Comparison of ENCODE assay signal across 9 mouse cellular contexts in genomic region chr11:88999723-89000526, GRCm38 (mm10). TPM values are rescaled to one million over a fixed set of nuclear protein-coding genes. Genes with fewer than 3 reads are reported as not detected.
A peak's percentile ranks its signal among the peaks of the same experiment; 100 is the strongest.
DNase-seq lines count a peak whose midpoint lies in the region; ATAC-seq lines count a peak whose summit lies in the region.
"Had no signal": no experiment of that assay in that cellular context is flagged by ENCODE, and none has a peak within 500 bp of the region (broad histone marks: within the 10 kb centered on the region; RNA-seq: fewer than 3 reads in every experiment).

No protein-coding gene starts in this region.

- no peaks in the 10 kb centered on the region for H3K36me3 ChIP-seq in forebrain, embryonic 11.5 days (ENCODE audit: control insufficient read depth, insufficient read depth, low read length)
- H3K36me3 ChIP-seq in kidney, embryonic 16.5 days (ENCODE audit: insufficient read depth, low read length) = no peaks in the 10 kb centered on the region
- no peaks in the 10 kb centered on the region for H3K36me3 ChIP-seq in midbrain, embryonic 16.5 days (ENCODE audit: control insufficient read depth, insufficient read depth, low read length)

- peaks cover 22% of the 10 kb centered on the region for H3K27me3 ChIP-seq in forebrain, embryonic 11.5 days (ENCODE audit: control insufficient read depth, insufficient read depth, low read length)
- H3K27me3 ChIP-seq in kidney, embryonic 16.5 days (ENCODE audit: insufficient read depth, low read length) = no peaks in the 10 kb centered on the region
- H3K27me3 ChIP-seq in midbrain, embryonic 16.5 days (ENCODE audit: control insufficient read depth, insufficient read depth, low read depth, low read length) = peaks cover 25% of the 10 kb centered on the region

- H3K9ac ChIP-seq in forebrain, embryonic 11.5 days (ENCODE audit: low read length) = peak overlapping the region; percentile 45
- peak overlapping the region; percentile 76 for H3K9ac ChIP-seq in kidney, embryonic 16.5 days (replicated peaks; ENCODE audit: low read length)
- H3K9ac ChIP-seq in midbrain, embryonic 16.5 days (ENCODE audit: low read depth, low read length) = peak overlapping the region; percentile 12; the same call in 1 of the 2 replicates

- no peaks in the 10 kb centered on the region; the same call in 1 of the 2 replicates for H3K4me1 ChIP-seq in forebrain, embryonic 11.5 days (replicated peaks; ENCODE audit: control insufficient read depth, insufficient read depth, low read length)
- 0 out of 2 replicates have a peak, but pooled peaks cover 9% of the 10 kb centered on the region for H3K4me1 ChIP-seq in kidney, embryonic 16.5 days (ENCODE audit: insufficient read depth, low read length)
- no peaks in the 10 kb centered on the region for H3K4me1 ChIP-seq in midbrain, embryonic 16.5 days (ENCODE audit: control insufficient read depth, insufficient read depth, low read length)

- H3K4me3 ChIP-seq in forebrain, embryonic 11.5 days (ENCODE audit: low read depth, low read length) = peak overlapping the region; percentile 37
- peak overlapping the region; percentile 70 for H3K4me3 ChIP-seq in kidney, embryonic 16.5 days (ENCODE audit: low read length)
- H3K4me3 ChIP-seq in midbrain, embryonic 16.5 days (ENCODE audit: low read depth, low read length) = peak overlapping the region; percentile 33

- WGBS in forebrain, embryonic 11.5 days = 27% methylated on average over 32 of the region's 33 CpGs
- WGBS in kidney, embryonic 16.5 days = 27% methylated on average over 33 of the region's 33 CpGs
- WGBS in midbrain, embryonic 16.5 days = 30% methylated on average over 33 of the region's 33 CpGs

- H3K27ac ChIP-seq in forebrain, embryonic 11.5 days (ENCODE audit: low read depth, low read length) = no peak overlapping the region
- H3K27ac ChIP-seq in kidney, embryonic 16.5 days (ENCODE audit: low read length) = 0 out of 2 replicates have a peak overlapping the region, but pooled peaks have one; percentile 30
- no peak overlapping the region for H3K27ac ChIP-seq in midbrain, embryonic 16.5 days (ENCODE audit: low read length)

- no peak for ATAC-seq in forebrain, embryonic 11.5 days (replicated peaks; ENCODE audit: low FRiP score)
- ATAC-seq in kidney, embryonic 16.5 days (ENCODE audit: low FRiP score, low TSS enrichment) = peak; percentile 35
- no peak for ATAC-seq in midbrain, embryonic 16.5 days

- peak overlapping the region; percentile 51 for H3K4me2 ChIP-seq in forebrain, embryonic 11.5 days (ENCODE audit: low read depth, low read length, severe bottlenecking)
- peak overlapping the region; percentile 60 for H3K4me2 ChIP-seq in kidney, embryonic 16.5 days (replicated peaks; ENCODE audit: low read depth, low read length)
- H3K4me2 ChIP-seq in midbrain, embryonic 16.5 days (ENCODE audit: low read length) = peak overlapping the region; percentile 44

- DNase-seq in adrenal gland, adult 2 months = peak; percentile 52
- DNase-seq in adrenal gland, adult 8-10 months = no peak
- peak; percentile 18 for DNase-seq in CD4-positive, CD25-positive, alpha-beta regulatory T cell, adult 2 months (ENCODE audit: low read depth, low spot score)
- DNase-seq in forebrain, embryonic 11.5 days (ENCODE audit: low spot score) = no peak
- DNase-seq in cerebellum, adult 8-10 months = no peak
- no peak for DNase-seq in gastrocnemius, adult 8-10 months (ENCODE audit: low spot score in 2 of 2)

- no peaks in the 10 kb centered on the region for H3K9me3 ChIP-seq in forebrain, embryonic 11.5 days (ENCODE audit: control insufficient read depth, low read length)
- no peaks in the 10 kb centered on the region for H3K9me3 ChIP-seq in kidney, embryonic 16.5 days (ENCODE audit: low read length)
- H3K9me3 ChIP-seq in midbrain, embryonic 16.5 days (replicated peaks; ENCODE audit: control insufficient read depth, low read length, poor library complexity, severe bottlenecking) = no peaks in the 10 kb centered on the region

RNA-seq across cellular contexts. Expression of gene Trim25, which starts 0.7 kb away (rescaled TPM):
- total RNA-seq in adrenal gland, adult 2 months (2021) = 100 to 1,000 TPM in 1 of 2 experiments, 10 to 100 TPM in 1; 87.4 to 180 TPM
- 181 and 270 TPM in 2 replicates for polyA plus RNA-seq in adrenal gland, adult 2 months (2012; rRNA removed)
- total RNA-seq in adrenal gland, adult 8-10 months (2022) = 100 to 1,000 TPM; 136 to 188 (median 157) TPM
- polyA plus RNA-seq in forebrain, embryonic 11.5 days (2014; fragmentation: Nextera tagmentation; extraction: Ambion mirVana) = 2.1 and 2.6 TPM in 2 replicates
- polyA plus RNA-seq in kidney, embryonic 16.5 days (2015; fragmentation: Nextera tagmentation; extraction: Ambion mirVana) = 17.0 and 17.8 TPM in 2 replicates
- polyA plus RNA-seq in midbrain, embryonic 16.5 days (2015; fragmentation: Nextera tagmentation; extraction: Ambion mirVana) = 3.5 and 3.8 TPM in 2 replicates
- 1 to 10 TPM; 4.1 to 8.3 (median 6.0) TPM for total RNA-seq in gastrocnemius, adult 8-10 months (2022)

RNA-seq across cellular contexts. Expression of gene Coil, which starts 29.9 kb away (rescaled TPM):
- total RNA-seq in adrenal gland, adult 2 months (2021) = 1 to 10 TPM; 8.4 to 9.6 TPM
- 4.2 and 4.8 TPM in 2 replicates for polyA plus RNA-seq in adrenal gland, adult 2 months (2012; rRNA removed)
- total RNA-seq in adrenal gland, adult 8-10 months (2022) = 10 to 100 TPM in 3 of 4 experiments, 1 to 10 TPM in 1; 9.1 to 16.0 (median 12.9) TPM
- 20.4 and 24.5 TPM in 2 replicates for polyA plus RNA-seq in forebrain, embryonic 11.5 days (2014; fragmentation: Nextera tagmentation; extraction: Ambion mirVana)
- 16.7 and 17.4 TPM in 2 replicates for polyA plus RNA-seq in kidney, embryonic 16.5 days (2015; fragmentation: Nextera tagmentation; extraction: Ambion mirVana)
- 30.4 and 31.0 TPM in 2 replicates for polyA plus RNA-seq in midbrain, embryonic 16.5 days (2015; fragmentation: Nextera tagmentation; extraction: Ambion mirVana)
- total RNA-seq in gastrocnemius, adult 8-10 months (2022) = 1 to 10 TPM; 4.1 to 5.7 (median 4.4) TPM

RNA-seq across cellular contexts. Expression of gene Elobl, which starts 33.2 kb away (rescaled TPM):
- not detected for total RNA-seq in adrenal gland, adult 2 months (2021)
- 0.17 TPM in 1 of 2 replicates, not detected in the other for polyA plus RNA-seq in adrenal gland, adult 2 months (2012; rRNA removed)
- total RNA-seq in adrenal gland, adult 8-10 months (2022) = not detected
- not detected in 2 replicates for polyA plus RNA-seq in forebrain, embryonic 11.5 days (2014; fragmentation: Nextera tagmentation; extraction: Ambion mirVana)
- not detected in 2 replicates for polyA plus RNA-seq in kidney, embryonic 16.5 days (2015; fragmentation: Nextera tagmentation; extraction: Ambion mirVana)
- not detected in 2 replicates for polyA plus RNA-seq in midbrain, embryonic 16.5 days (2015; fragmentation: Nextera tagmentation; extraction: Ambion mirVana)
- not detected for total RNA-seq in gastrocnemius, adult 8-10 months (2022)
- total RNA-seq: heart, adult 18-20 months had no signal

RNA-seq across cellular contexts. Expression of gene Scpep1, which starts 44.7 kb away (rescaled TPM):
- 100 to 1,000 TPM; 168 to 250 TPM for total RNA-seq in adrenal gland, adult 2 months (2021)
- 25.2 and 37.0 TPM in 2 replicates for polyA plus RNA-seq in adrenal gland, adult 2 months (2012; rRNA removed)
- 100 to 1,000 TPM; 128 to 260 (median 184) TPM for total RNA-seq in adrenal gland, adult 8-10 months (2022)
- polyA plus RNA-seq in forebrain, embryonic 11.5 days (2014; fragmentation: Nextera tagmentation; extraction: Ambion mirVana) = 63.5 and 67.0 TPM in 2 replicates
- polyA plus RNA-seq in kidney, embryonic 16.5 days (2015; fragmentation: Nextera tagmentation; extraction: Ambion mirVana) = 143 and 158 TPM in 2 replicates
- polyA plus RNA-seq in midbrain, embryonic 16.5 days (2015; fragmentation: Nextera tagmentation; extraction: Ambion mirVana) = 31.9 and 37.9 TPM in 2 replicates
- 1 to 10 TPM; 4.5 to 9.4 (median 6.0) TPM for total RNA-seq in gastrocnemius, adult 8-10 months (2022)

Comparison
In these comparisons a context has a peak if more than half of its experiments do, and no peak if none do; other contexts are left out.
1. DNase-seq: peak in adrenal gland, adult 2 months (single experiment) and CD4-positive, CD25-positive, alpha-beta regulatory T cell, adult 2 months (single experiment); none in adrenal gland, adult 8-10 months (single experiment), forebrain, embryonic 11.5 days (single experiment), cerebellum, adult 8-10 months (single experiment) and gastrocnemius, adult 8-10 months (0 of 2).
2. H3K9ac ChIP-seq: peak in every context shown above with its lines; median percentile 76 in kidney, embryonic 16.5 days; 45 in forebrain, embryonic 11.5 days; 12 in midbrain, embryonic 16.5 days.
3. Peak in every context shown above with its lines, with median percentiles within 50 percentile points of each other: H3K4me2 ChIP-seq and H3K4me3 ChIP-seq.